Comparison of ENCODE assay signal across 31 mouse cellular contexts in the genomic region with DNA sequence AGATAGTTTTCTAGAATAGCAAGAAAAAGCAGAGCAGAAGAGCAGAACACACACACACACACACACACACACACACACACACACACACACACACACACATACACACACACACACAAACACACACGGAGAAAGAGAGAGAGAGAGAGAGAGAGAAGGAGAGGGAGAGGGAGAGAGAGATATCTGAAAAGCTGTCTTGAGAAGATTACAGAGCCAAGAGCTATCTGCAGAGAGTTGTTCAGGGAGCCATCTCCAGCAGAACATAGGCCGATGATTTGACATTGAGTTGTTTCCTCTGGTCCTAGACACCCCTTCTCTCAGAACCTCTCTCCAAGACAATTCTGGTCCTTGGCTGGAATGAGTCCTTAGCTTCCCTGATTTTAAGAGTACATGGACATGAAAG.
"Had no signal": no experiment of that assay in that cellular context is flagged by ENCODE, and none has a peak within 500 bp of the region (broad histone marks: within the 10 kb centered on the region; RNA-seq: fewer than 3 reads in every experiment).

No protein-coding gene starts in this region.

- H3K4me2 ChIP-seq: limb, embryonic 12.5 days; limb, embryonic 13.5 days; limb, embryonic 15.5 days; liver, embryonic 11.5 days; liver, embryonic 12.5 days; liver, embryonic 13.5 days; liver, embryonic 15.5 days; lung, embryonic 14.5 days; lung, embryonic 15.5 days; midbrain, embryonic 11.5 days; midbrain, embryonic 12.5 days; midbrain, embryonic 13.5 days; midbrain, embryonic 15.5 days; neural tube, embryonic 12.5 days had no signal

- H3K36me3 ChIP-seq: limb, embryonic 10.5 days; limb, embryonic 12.5 days; limb, embryonic 13.5 days; limb, embryonic 15.5 days; liver, embryonic 12.5 days; liver, embryonic 13.5 days; liver, embryonic 15.5 days; lung, embryonic 15.5 days; midbrain, embryonic 10.5 days; midbrain, embryonic 12.5 days; midbrain, embryonic 13.5 days; midbrain, embryonic 15.5 days; neural tube, embryonic 12.5 days had no signal

- H3K4me1 ChIP-seq: limb, embryonic 10.5 days; limb, embryonic 12.5 days; limb, embryonic 13.5 days; limb, embryonic 15.5 days; liver, embryonic 12.5 days; liver, embryonic 13.5 days; liver, embryonic 15.5 days; lung, embryonic 15.5 days; megakaryocyte, embryonic 14.5 days; midbrain, embryonic 10.5 days; midbrain, embryonic 12.5 days; midbrain, embryonic 13.5 days; midbrain, embryonic 15.5 days; neural tube, embryonic 12.5 days had no signal

- DNase-seq: left cerebral cortex, postnatal 4 days; liver; liver, embryonic 13.5 days; liver, postnatal 0 days; lung, adult 18-20 months; lung, adult 2 months; lung, embryonic 14.5 days; lung, postnatal 10 days; lung, postnatal 14 days; lung, postnatal 36 days; lung, postnatal 4 days; midbrain, embryonic 14.5 days had no signal

- H3K27me3 ChIP-seq: limb, embryonic 12.5 days; limb, embryonic 13.5 days; limb, embryonic 15.5 days; liver, embryonic 12.5 days; liver, embryonic 13.5 days; liver, embryonic 15.5 days; lung, embryonic 15.5 days; megakaryocyte, embryonic 14.5 days; midbrain, embryonic 12.5 days; midbrain, embryonic 13.5 days; midbrain, embryonic 15.5 days; neural tube, embryonic 12.5 days had no signal

- H3K4me3 ChIP-seq: limb, embryonic 10.5 days; limb, embryonic 12.5 days; limb, embryonic 13.5 days; limb, embryonic 15.5 days; liver, embryonic 12.5 days; liver, embryonic 13.5 days; liver, embryonic 15.5 days; lung, embryonic 15.5 days; megakaryocyte, embryonic 14.5 days; midbrain, embryonic 10.5 days; midbrain, embryonic 12.5 days; midbrain, embryonic 13.5 days; midbrain, embryonic 15.5 days; myocyte; neural tube, embryonic 12.5 days had no signal

- H3K27ac ChIP-seq: limb, embryonic 10.5 days; limb, embryonic 12.5 days; limb, embryonic 13.5 days; limb, embryonic 15.5 days; liver, embryonic 12.5 days; liver, embryonic 13.5 days; liver, embryonic 14.5 days; liver, embryonic 15.5 days; lung, embryonic 15.5 days; macrophage; midbrain, embryonic 10.5 days; midbrain, embryonic 12.5 days; midbrain, embryonic 13.5 days; midbrain, embryonic 15.5 days; neural tube, embryonic 12.5 days had no signal

- H3K9me3 ChIP-seq: limb, embryonic 10.5 days; limb, embryonic 12.5 days; limb, embryonic 13.5 days; limb, embryonic 15.5 days; liver, embryonic 12.5 days; liver, embryonic 13.5 days; liver, embryonic 15.5 days; lung, embryonic 15.5 days; megakaryocyte, embryonic 14.5 days; midbrain, embryonic 10.5 days; midbrain, embryonic 12.5 days; midbrain, embryonic 13.5 days; midbrain, embryonic 15.5 days; neural tube, embryonic 12.5 days had no signal

- ATAC-seq: liver, embryonic 12.5 days; liver, postnatal 0 days; lung, postnatal 0 days; midbrain, embryonic 13.5 days; midbrain, embryonic 15.5 days had no signal

- H3K9ac ChIP-seq: limb, embryonic 12.5 days; limb, embryonic 13.5 days; limb, embryonic 15.5 days; liver, embryonic 12.5 days; liver, embryonic 13.5 days; liver, embryonic 14.5 days; liver, embryonic 15.5 days; liver, postnatal 0 days; lung, embryonic 14.5 days; lung, embryonic 15.5 days; midbrain, embryonic 12.5 days; midbrain, embryonic 13.5 days; midbrain, embryonic 15.5 days; neural tube, embryonic 12.5 days had no signal
